Mouse (Mus musculus): ENCODE measurements around the gene Syap1. TPM values are rescaled to one million over a fixed set of nuclear protein-coding genes. Genes with fewer than 3 reads are reported as not detected.

Gene Syap1
- polyA plus RNA-seq, 2 experiments from 2014 or later, result 10.0 to 12.9 TPM

GRCm38 (mm10) chrX:162829741-162830140 is 58.5 kb downstream of the Syap1 start:
- ATAC-seq, result no peak

GRCm38 (mm10) chrX:162829203-162829708 is 59.0 kb downstream of the Syap1 start, which contains the start of gene Txlng:
Txlng (minus strand) TSS chrX:162829454.
- ATAC-seq, result peak; percentile 93

GRCm38 (mm10) chrX:162828783-162829182 is 59.5 kb downstream of the Syap1 start:
- ATAC-seq, result peak; percentile 12

GRCm38 (mm10) chrX:162828016-162828415 is 60.2 kb downstream of the Syap1 start:
- ATAC-seq, result no peak

Other genes starting within 250 kb of the Syap1 start
- gene Reps2, start 244.8 kb downstream of the Syap1 start, polyA plus RNA-seq (2017; shearing (Covaris generic)), result not detected
- gene Rbbp7, start 128.0 kb downstream of the Syap1 start, polyA plus RNA-seq (2017; shearing (Covaris generic)), result 100 to 1,000 TPM; 121 to 140 TPM
- gene Txlng, start 59.0 kb downstream of the Syap1 start, polyA plus RNA-seq (2017; shearing (Covaris generic)), result 10 to 100 TPM; 22.4 to 22.7 TPM
- 100 to 1,000 TPM; 208 to 219 TPM for gene Ctps2, start 12.8 kb upstream of the Syap1 start, polyA plus RNA-seq (2017; shearing (Covaris generic))
- gene S100g, start 76.2 kb upstream of the Syap1 start, polyA plus RNA-seq (2017; shearing (Covaris generic)), result 1 to 10 TPM in 1 of 2 experiments, not detected in 1; 3.1 TPM